8 mouse cellular contexts compared by ENCODE assay signal in genomic region chr14:119099570-119099891, GRCm38 (mm10). TPM values are rescaled to one million over a fixed set of nuclear protein-coding genes. Genes with fewer than 3 reads are reported as not detected.
DNase-seq lines count a peak whose midpoint lies in the region; ATAC-seq and TF ChIP-seq lines count a peak whose summit lies in the region.

No protein-coding gene starts in this region.

- no peak for TF ChIP-seq POLR2A in myocyte (IDR thresholded peaks at IDR 0.05; ENCODE audit: insufficient read length, low read depth)

- peak overlapping the region; percentile 91 for H3K9ac ChIP-seq in kidney, embryonic 16.5 days (replicated peaks; ENCODE audit: low read length)
- H3K9ac ChIP-seq in embryonic facial prominence, embryonic 11.5 days (replicated peaks; ENCODE audit: low read length) = peak overlapping the region; percentile 96
- H3K9ac ChIP-seq in hindbrain, postnatal 0 days (replicated peaks; ENCODE audit: low read length) = peak overlapping the region; percentile 87

- DNase-seq in kidney, adult 8-10 months = no peak
- no peak for DNase-seq in embryonic facial prominence, embryonic 11.5 days (ENCODE audit: low spot score)
- no peak for DNase-seq in hindbrain, postnatal 0 days (ENCODE audit: low spot score)
- DNase-seq in adrenal gland, postnatal 36 days = no peak
- DNase-seq in adrenal gland, postnatal 4 days (ENCODE audit: low spot score in 2 of 2) = no peak

- ATAC-seq in kidney, embryonic 16.5 days (ENCODE audit: low FRiP score, low TSS enrichment) = peak; percentile 83; the same call in 1 of the 2 replicates
- ATAC-seq in embryonic facial prominence, embryonic 11.5 days (replicated peaks; ENCODE audit: insufficient number of reproducible peaks, low FRiP score, low TSS enrichment, low read depth) = no peak; the same call in 1 of the 2 replicates
- ATAC-seq in hindbrain, postnatal 0 days = peak; percentile 88
- no peak for ATAC-seq in megakaryocyte progenitor cell, adult 5-6 weeks (replicated peaks; ENCODE audit: poor library complexity)

- H3K4me3 ChIP-seq in kidney, embryonic 16.5 days (ENCODE audit: low read length) = peak overlapping the region; percentile 91
- peak overlapping the region; percentile 82 for H3K4me3 ChIP-seq in embryonic facial prominence, embryonic 11.5 days (ENCODE audit: low read depth, low read length)
- peak overlapping the region; percentile 77 for H3K4me3 ChIP-seq in hindbrain, postnatal 0 days (ENCODE audit: low read length)
- H3K4me3 ChIP-seq in myocyte = peak overlapping the region; percentile 38

- peaks cover 8% of the 10 kb centered on the region; the same call in 1 of the 2 replicates for H3K4me1 ChIP-seq in kidney, embryonic 16.5 days (ENCODE audit: insufficient read depth, low read length)
- H3K4me1 ChIP-seq in embryonic facial prominence, embryonic 11.5 days (ENCODE audit: control insufficient read depth, insufficient read depth, low read length) = no peaks in the 10 kb centered on the region
- 0 out of 2 replicates have a peak, but pooled peaks cover 3% of the 10 kb centered on the region for H3K4me1 ChIP-seq in hindbrain, postnatal 0 days (ENCODE audit: insufficient read depth, low read length)

- H3K79me2 ChIP-seq in myocyte (ENCODE audit: control insufficient read depth, insufficient read depth) = no peaks in the 10 kb centered on the region

- H3K27ac ChIP-seq in kidney, embryonic 16.5 days (ENCODE audit: low read length) = peak overlapping the region; percentile 24; the same call in 1 of the 2 replicates
- peak overlapping the region; percentile 62; the same call in 1 of the 2 replicates for H3K27ac ChIP-seq in embryonic facial prominence, embryonic 11.5 days (replicated peaks; ENCODE audit: low read depth, low read length)
- H3K27ac ChIP-seq in hindbrain, postnatal 0 days = peak overlapping the region; percentile 91

- H3K36me3 ChIP-seq in kidney, embryonic 16.5 days (ENCODE audit: insufficient read depth, low read length) = no peaks in the 10 kb centered on the region
- no peaks in the 10 kb centered on the region for H3K36me3 ChIP-seq in embryonic facial prominence, embryonic 11.5 days (replicated peaks; ENCODE audit: control insufficient read depth, insufficient read depth, low read depth, low read length)
- H3K36me3 ChIP-seq in hindbrain, postnatal 0 days (ENCODE audit: insufficient read depth, low read length) = no peaks in the 10 kb centered on the region
- no peaks in the 10 kb centered on the region for H3K36me3 ChIP-seq in myocyte (ENCODE audit: control insufficient read depth, insufficient read depth)

- TF ChIP-seq CTCF in hindbrain, postnatal 0 days (IDR thresholded peaks at IDR 0.05; ENCODE audit: low read depth) = no peak

- H3K9me3 ChIP-seq in kidney, embryonic 16.5 days (ENCODE audit: low read length) = no peaks in the 10 kb centered on the region
- H3K9me3 ChIP-seq in embryonic facial prominence, embryonic 11.5 days (replicated peaks; ENCODE audit: control insufficient read depth, low read length) = no peaks in the 10 kb centered on the region
- no peaks in the 10 kb centered on the region for H3K9me3 ChIP-seq in hindbrain, postnatal 0 days (ENCODE audit: low read length)

- H3K4me2 ChIP-seq in kidney, embryonic 16.5 days (replicated peaks; ENCODE audit: low read depth, low read length) = peak overlapping the region; percentile 87
- peak overlapping the region; percentile 67 for H3K4me2 ChIP-seq in embryonic facial prominence, embryonic 11.5 days (ENCODE audit: low read depth, low read length)
- H3K4me2 ChIP-seq in hindbrain, postnatal 0 days (ENCODE audit: low read depth, low read length) = peak overlapping the region; percentile 87
- H3K4me2 ChIP-seq in myocyte (ENCODE audit: low read depth) = peak overlapping the region; percentile 75

- H3K27me3 ChIP-seq in kidney, embryonic 16.5 days (ENCODE audit: insufficient read depth, low read length) = no peaks in the 10 kb centered on the region
- no peaks in the 10 kb centered on the region for H3K27me3 ChIP-seq in embryonic facial prominence, embryonic 11.5 days (ENCODE audit: control insufficient read depth, insufficient read depth, low read length)
- no peaks in the 10 kb centered on the region for H3K27me3 ChIP-seq in hindbrain, postnatal 0 days (ENCODE audit: insufficient read depth, low read length)
- H3K27me3 ChIP-seq in myocyte (ENCODE audit: control insufficient read depth, insufficient read depth, insufficient read length) = no peaks in the 10 kb centered on the region

- H3ac ChIP-seq in myocyte (ENCODE audit: control insufficient read depth, insufficient read length) = peak overlapping the region; percentile 80

- WGBS in kidney, embryonic 16.5 days = under 1% methylated on average over 13 of the region's 13 CpGs
- 3% methylated on average over 13 of the region's 13 CpGs for WGBS in embryonic facial prominence, embryonic 11.5 days
- WGBS in hindbrain, postnatal 0 days = 0% methylated on average over 13 of the region's 13 CpGs

TF ChIP-seq in myocyte, 11 proteins besides CTCF, POLR2A, EP300 and RAD21:
- TF ChIP-seq USF1 (IDR thresholded peaks at IDR 0.05; ENCODE audit: low read depth) = no peak
- TF ChIP-seq MYOD1 (IDR thresholded peaks at IDR 0.05; ENCODE audit: control insufficient read depth in 1 of 3, insufficient read length in 2 of 3, low read depth in 2 of 3) = no peak
- TF ChIP-seq REST (IDR thresholded peaks at IDR 0.05; ENCODE audit: insufficient read depth, insufficient read length) = no peak
- TF ChIP-seq POLR2AphosphoS2 (IDR thresholded peaks at IDR 0.05; ENCODE audit: insufficient read length, low read depth) = no peak
- no peak for TF ChIP-seq MAX (IDR thresholded peaks at IDR 0.05; ENCODE audit: low read depth)
- no peak for TF ChIP-seq CEBPB (IDR thresholded peaks at IDR 0.05; ENCODE audit: insufficient read depth, poor library complexity, severe bottlenecking)
- TF ChIP-seq SRF (IDR thresholded peaks at IDR 0.05; ENCODE audit: control insufficient read depth, insufficient read length, low read depth) = no peak
- TF ChIP-seq TCF12 (IDR thresholded peaks at IDR 0.05; ENCODE audit: insufficient read depth, poor library complexity, severe bottlenecking) = no peak
- no peak for TF ChIP-seq MYOG (IDR thresholded peaks at IDR 0.05; ENCODE audit: control insufficient read depth in 1 of 3, insufficient read depth in 1 of 3, insufficient read length in 2 of 3, low read depth in 2 of 3)
- no peak for TF ChIP-seq E2F4 (IDR thresholded peaks at IDR 0.05; ENCODE audit: insufficient read depth)
- no peak for TF ChIP-seq TCF3 (IDR thresholded peaks at IDR 0.05; ENCODE audit: insufficient read length, low read depth)

RNA-seq across cellular contexts. Expression of gene Uggt2, which starts 0.3 kb away (rescaled TPM):
- 12.2 and 14.3 TPM in 2 replicates for polyA plus RNA-seq in kidney, embryonic 16.5 days (2015; fragmentation: Nextera tagmentation; extraction: Ambion mirVana)
- polyA plus RNA-seq in embryonic facial prominence, embryonic 11.5 days (2014; fragmentation: Nextera tagmentation; extraction: Ambion mirVana) = 13.5 and 15.6 TPM in 2 replicates
- 19.3 and 28.0 TPM in 2 replicates for total RNA-seq in hindbrain, postnatal 0 days (2014; rRNA removed)
- 13.2 and 14.2 TPM in 2 replicates for polyA plus RNA-seq in hindbrain, postnatal 0 days (2015; fragmentation: Nextera tagmentation; extraction: Ambion mirVana)
- polyA plus RNA-seq in myocyte (2012; fragmentation: generic; extraction: Trizol) = 2.6 TPM
- 3.3 and 5.5 TPM in 2 replicates for total RNA-seq in megakaryocyte progenitor cell, adult 5-6 weeks (2015)
- 1.5 and 5.8 TPM in 2 replicates for total RNA-seq in megakaryocyte progenitor cell, adult 5-6 weeks (2017)
- total RNA-seq in adrenal gland, postnatal 36 days (2021) = 10 to 100 TPM in 1 of 2 experiments, 1 to 10 TPM in 1; 9.5 to 13.2 TPM
- total RNA-seq in adrenal gland, postnatal 4 days (2021) = 10 to 100 TPM; 17.2 to 18.8 TPM

RNA-seq across cellular contexts. Expression of gene Hs6st3, which starts 38.6 kb away (rescaled TPM):
- 0.09 and 0.10 TPM in 2 replicates for polyA plus RNA-seq in kidney, embryonic 16.5 days (2015; fragmentation: Nextera tagmentation; extraction: Ambion mirVana)
- 0.20 and 0.24 TPM in 2 replicates for polyA plus RNA-seq in embryonic facial prominence, embryonic 11.5 days (2014; fragmentation: Nextera tagmentation; extraction: Ambion mirVana)
- total RNA-seq in hindbrain, postnatal 0 days (2014; rRNA removed) = 36.6 and 38.6 TPM in 2 replicates
- polyA plus RNA-seq in hindbrain, postnatal 0 days (2015; fragmentation: Nextera tagmentation; extraction: Ambion mirVana) = 2.8 TPM in 2 replicates
- not detected for polyA plus RNA-seq in myocyte (2012; fragmentation: generic; extraction: Trizol)
- not detected in 2 replicates for total RNA-seq in megakaryocyte progenitor cell, adult 5-6 weeks (2015)
- not detected in 2 replicates for total RNA-seq in megakaryocyte progenitor cell, adult 5-6 weeks (2017)
- total RNA-seq in adrenal gland, postnatal 36 days (2021) = under 1 TPM; 0.43 to 0.83 TPM
- total RNA-seq in adrenal gland, postnatal 4 days (2021) = 1 to 10 TPM; 3.2 to 3.3 TPM

Comparison
In these comparisons a context has a peak if more than half of its experiments do, and no peak if none do; other contexts are left out.
1. ATAC-seq: peak in kidney, embryonic 16.5 days (single experiment) and hindbrain, postnatal 0 days (single experiment); none in embryonic facial prominence, embryonic 11.5 days (single experiment) and megakaryocyte progenitor cell, adult 5-6 weeks (single experiment).
2. H3K27ac ChIP-seq: peak in every context shown above with its lines; median percentile 91 in hindbrain, postnatal 0 days; 62 in embryonic facial prominence, embryonic 11.5 days; 24 in kidney, embryonic 16.5 days.
3. H3K4me3 ChIP-seq: peak in every context shown above with its lines; median percentile 91 in kidney, embryonic 16.5 days; 82 in embryonic facial prominence, embryonic 11.5 days; 77 in hindbrain, postnatal 0 days; 38 in myocyte.
4. Peak in every context shown above with its lines, with median percentiles within 50 percentile points of each other: H3K4me2 ChIP-seq and H3K9ac ChIP-seq.